Mouse (Mus musculus) pancreas, adult 10 weeks (tissue): ENCODE measurements around the gene Htatsf1. TPM values are rescaled to one million over a fixed set of nuclear protein-coding genes. Genes with fewer than 3 reads are reported as not detected.

Experiments used
- polyA plus RNA-seq: library from polyadenylated mRNA; stranded (reverse); fragments of 350-450 nt; fragmentation: Illumina TruSeq; extraction: RNeasy Lipid Tissue Mini Kit (QIAGEN cat#74804); gene quantifications from one replicate; pipeline ENCODE4 v1.2.3, GENCODE M21; 2015; ENCODE audit warnings: low read depth, low replicate concordance; ENCODE audit not compliant: insufficient read depth

Htatsf1 gene
- polyA plus RNA-seq = 14.7 TPM

DNA sequence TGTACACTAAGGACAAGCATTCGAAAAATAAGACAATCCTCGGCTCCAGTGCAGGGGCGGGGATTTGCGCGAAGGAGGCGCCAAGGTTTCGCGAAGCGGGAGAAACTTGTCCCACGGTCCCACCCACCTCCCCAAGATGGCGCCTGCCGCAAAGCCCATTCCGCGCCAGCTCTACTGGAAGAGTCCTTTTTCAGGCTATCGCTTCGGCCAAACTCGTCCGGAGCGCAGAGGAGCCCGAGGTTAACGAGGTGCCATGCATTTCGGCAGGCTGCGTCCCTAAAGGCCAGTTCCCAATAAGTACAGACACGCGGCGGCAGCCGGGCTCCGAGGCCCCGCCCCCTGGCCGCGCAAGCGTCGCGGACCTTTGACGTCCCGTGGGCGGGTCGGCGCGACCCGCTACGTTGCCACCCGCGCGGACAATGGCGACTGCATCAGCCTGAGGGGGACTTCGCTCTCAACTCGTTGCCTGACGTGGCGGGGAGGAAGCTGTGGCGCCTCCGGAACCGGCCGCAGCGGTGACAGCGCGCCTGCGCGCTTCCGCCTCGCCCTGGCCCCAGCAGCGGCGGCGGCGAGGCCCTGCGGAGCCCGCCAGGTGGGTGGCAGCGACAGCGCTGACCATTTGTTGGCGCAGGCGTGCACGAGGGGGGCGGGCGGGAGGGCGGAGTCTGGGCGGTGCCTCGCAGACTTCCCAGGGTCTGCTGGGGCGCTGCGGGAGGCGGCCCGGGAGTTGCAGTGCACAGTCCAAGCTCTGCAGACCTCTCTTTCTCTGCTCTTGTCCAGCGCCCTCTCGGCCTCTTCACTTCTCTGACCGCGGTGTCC lies at the start of gene Htatsf1:
Gene Htatsf1 (plus strand): TSS at position 410 of the 819 bp plus-strand sequence.

DNA sequence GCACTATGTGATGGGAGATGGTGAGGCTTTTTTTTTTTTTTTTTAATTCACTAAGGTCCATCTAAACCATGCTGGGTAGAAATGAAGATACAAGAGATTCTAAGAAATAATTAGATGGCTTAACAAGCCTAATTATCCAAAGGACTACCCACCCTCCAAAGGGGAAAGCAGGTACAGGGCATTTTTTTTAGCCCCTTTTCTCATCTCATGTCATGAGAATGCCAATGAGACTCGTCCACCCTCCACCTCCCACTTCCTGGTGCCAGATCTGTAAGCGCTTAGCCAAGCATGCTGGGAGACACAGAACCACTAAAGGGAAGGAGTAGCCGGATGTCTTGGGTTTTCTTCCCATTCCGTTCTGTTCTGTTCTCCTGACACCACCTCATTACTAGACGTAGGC lies 10.6 kb upstream of the Htatsf1 start, which contains the start of gene Brs3:
Gene Brs3 (plus strand): TSS at position 301 of the 400 bp plus-strand sequence.

DNA sequence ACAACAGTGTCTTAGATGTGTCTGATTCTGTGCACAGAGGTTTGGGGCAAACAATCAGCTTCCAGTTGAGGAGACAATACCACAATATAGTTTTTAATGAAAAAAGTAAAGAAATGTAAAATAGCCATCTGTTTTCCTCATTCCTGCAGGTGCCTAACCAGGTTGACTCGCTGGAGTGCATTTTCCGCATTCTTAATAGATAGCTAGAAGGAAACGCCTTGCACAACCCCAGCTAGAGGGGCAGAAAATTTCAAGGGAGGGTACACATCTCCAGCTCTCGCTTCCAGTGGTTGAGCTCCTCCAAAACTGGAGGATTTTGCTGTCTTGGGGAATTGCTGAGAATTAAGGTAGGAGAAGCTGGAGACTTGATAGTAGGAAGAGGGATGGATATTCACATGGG lies 34.4 kb downstream of the Htatsf1 start, which contains the start of gene Vgll1:
Gene Vgll1 (plus strand): TSS at position 301 of the 400 bp plus-strand sequence.

Other genes with a start within 250 kb of the Htatsf1 start
- not detected for gene Map7d3, start 231.3 kb upstream of the Htatsf1 start, polyA plus RNA-seq
- not detected for gene Adgrg4, start 183.4 kb upstream of the Htatsf1 start, polyA plus RNA-seq
- gene Brs3, start 10.5 kb upstream of the Htatsf1 start, polyA plus RNA-seq = not detected
- not detected for gene Vgll1, start 34.5 kb downstream of the Htatsf1 start, polyA plus RNA-seq
- not detected for gene Cd40lg, start 158.6 kb downstream of the Htatsf1 start, polyA plus RNA-seq